Mouse (Mus musculus): Measurements from ENCODE around the gene Map6.

Gene Map6

DNA sequence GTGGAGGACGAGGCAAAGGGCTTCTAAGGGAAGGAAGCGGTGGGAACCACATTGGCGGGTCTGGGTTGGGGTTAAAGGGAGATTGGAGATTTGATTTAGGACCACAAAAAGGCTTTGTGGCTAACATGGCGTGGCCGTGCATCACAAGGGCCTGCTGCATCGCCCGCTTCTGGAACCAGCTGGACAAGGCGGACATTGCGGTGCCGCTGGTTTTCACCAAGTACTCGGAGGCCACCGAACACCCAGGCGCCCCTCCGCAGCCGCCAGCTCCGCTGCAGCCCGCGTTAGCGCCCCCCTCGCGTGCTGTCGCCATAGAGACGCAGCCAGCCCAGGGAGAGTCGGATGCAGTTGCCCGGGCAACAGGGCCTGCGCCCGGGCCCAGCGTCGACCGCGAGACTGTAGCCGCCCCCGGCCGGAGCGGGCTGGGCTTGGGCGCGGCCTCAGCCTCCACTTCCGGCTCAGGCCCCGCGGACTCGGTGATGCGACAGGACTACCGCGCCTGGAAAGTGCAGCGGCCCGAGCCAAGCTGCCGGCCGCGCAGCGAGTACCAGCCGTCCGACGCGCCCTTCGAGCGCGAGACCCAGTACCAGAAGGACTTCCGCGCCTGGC is 754 bp downstream of the Map6 start:
- peak; percentile 64 for DNase-seq

DNA sequence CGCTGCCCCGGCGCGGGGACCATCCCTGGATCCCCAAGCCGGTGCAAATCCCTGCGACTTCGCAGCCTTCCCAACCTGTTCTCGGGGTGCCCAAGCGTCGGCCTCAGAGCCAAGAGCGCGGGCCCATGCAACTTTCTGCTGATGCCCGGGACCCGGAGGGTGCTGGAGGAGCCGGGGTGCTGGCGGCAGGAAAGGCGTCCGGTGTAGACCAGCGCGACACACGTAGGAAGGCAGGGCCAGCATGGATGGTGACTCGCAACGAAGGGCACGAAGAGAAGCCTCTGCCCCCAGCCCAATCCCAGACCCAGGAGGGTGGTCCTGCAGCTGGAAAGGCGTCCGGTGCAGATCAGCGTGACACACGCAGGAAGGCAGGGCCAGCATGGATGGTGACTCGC is 1.3 kb downstream of the Map6 start:
- peak; percentile 22 for DNase-seq

DNA sequence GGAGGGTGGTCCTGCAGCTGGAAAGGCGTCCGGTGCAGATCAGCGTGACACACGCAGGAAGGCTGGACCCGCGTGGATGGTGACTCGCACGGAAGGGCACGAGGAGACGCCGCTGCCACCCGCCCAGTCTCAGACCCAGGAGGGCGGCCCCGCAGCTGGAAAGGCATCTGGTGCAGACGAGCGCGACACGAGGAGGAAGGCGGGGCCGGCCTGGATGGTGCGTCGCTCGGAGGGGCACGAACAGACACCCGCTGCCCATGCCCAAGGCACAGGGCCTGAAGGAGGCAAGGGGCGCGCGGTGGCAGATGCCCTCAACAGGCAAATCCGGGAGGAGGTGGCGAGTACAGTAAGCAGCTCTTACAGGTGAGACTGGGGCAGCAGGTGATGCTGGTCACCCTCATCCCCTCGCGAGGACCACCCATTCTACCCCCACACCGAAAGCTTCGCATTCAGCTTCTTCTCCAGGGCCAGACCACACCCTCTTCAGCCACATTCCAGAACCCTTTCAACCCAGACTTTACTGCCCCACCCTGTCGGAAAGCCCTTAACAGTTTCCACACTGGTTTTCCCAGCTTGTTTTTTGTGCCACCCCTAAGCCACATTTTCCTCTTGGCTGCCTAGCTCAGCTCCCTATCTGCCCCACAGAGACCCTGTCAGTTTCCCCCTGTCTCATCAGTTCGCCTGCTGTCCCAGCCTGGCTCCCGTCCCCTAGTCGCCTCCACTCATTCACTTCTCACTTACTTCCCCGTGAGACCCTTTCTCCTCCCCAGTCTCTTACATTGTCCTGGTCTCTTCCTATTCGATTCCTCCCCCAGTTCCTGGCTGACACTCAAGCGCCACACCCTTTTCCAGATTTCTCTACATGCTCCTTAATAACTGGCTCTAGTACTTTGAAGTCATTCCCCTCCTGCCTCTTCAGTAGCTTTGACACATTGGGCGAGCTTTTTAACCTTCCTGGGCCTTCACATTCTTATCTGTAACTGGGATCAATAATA is 2.0 kb downstream of the Map6 start:
- DNase-seq, result peak; percentile 35

DNA sequence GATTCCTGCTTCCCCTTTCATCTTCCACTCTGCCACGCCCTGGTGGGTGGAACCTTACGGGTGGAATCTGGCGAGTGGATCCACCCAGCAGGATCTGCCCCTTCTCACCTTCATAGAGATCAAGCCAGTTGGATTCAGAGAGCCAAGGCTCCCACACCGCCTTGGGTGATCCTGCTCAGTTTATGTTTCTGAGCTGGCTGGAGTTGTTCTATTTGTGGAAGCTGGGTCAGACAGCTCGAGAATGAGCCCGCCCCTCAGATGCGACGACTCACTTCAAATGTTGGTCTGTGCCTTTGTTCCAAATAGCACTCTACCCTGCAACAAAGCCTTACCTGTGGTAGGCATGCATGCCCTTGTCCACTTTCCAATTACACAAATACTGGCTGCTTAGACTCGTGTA is 4.4 kb downstream of the Map6 start:
- no peak for DNase-seq

DNA sequence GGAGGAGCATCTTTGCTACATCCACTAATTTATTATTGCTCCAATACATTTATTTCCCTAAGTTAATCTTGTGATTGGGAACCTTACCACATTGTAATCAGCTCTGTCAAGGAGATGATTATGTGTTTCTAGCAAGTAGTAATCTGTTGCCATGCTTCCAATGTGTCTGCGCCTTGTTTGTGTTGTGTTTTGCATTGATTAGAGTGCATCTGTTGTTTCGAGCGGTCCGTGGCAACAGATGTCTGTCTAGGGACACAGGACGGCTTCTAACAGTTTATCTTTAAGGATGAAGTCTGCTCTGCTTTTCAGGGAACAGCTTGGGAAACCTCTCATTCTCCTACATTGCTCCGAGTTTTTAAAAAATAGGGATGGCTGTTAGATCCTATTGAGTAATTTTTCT is 7.9 kb downstream of the Map6 start:
- DNase-seq, result no peak

DNA sequence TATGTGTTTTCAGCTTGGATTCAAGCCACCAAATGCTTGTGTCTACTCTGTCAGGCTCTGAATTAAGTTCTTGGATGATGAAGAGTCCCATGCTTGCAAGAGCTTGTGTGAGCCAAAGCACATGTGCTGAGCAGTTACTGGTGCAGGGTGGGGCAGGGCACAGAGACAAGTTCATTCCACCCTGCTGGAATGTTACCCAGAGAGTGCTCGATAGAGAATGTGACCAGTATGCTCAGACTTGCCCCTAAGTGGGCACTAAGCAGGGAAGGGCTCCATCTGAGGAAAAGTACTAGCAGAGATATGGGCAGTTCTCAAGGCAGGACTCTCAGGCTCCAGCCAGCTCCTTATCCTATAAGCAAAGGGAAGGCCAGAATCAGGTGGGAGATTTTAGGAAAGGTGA is 9.4 kb downstream of the Map6 start:
- DNase-seq, result no peak

DNA sequence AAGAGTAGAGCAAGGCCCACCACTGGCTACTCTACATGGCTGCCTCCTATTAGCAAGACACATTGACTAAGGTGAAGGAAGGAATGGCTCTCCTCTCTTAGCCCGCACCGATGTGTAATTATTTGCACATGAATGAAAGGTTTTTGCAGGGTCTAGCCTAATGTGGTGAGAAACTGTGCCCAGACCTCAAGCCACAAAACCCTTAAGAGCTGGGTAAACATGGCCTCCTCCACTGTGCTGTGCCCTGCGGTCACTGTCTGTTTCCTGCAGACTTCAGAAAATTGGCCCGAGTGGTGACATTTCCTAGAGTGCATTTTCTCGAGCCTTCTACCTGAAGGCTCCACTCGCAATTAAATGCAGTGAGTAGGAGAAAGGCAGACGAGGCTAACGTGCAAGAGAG is 11.1 kb downstream of the Map6 start:
- DNase-seq, result no peak

DNA sequence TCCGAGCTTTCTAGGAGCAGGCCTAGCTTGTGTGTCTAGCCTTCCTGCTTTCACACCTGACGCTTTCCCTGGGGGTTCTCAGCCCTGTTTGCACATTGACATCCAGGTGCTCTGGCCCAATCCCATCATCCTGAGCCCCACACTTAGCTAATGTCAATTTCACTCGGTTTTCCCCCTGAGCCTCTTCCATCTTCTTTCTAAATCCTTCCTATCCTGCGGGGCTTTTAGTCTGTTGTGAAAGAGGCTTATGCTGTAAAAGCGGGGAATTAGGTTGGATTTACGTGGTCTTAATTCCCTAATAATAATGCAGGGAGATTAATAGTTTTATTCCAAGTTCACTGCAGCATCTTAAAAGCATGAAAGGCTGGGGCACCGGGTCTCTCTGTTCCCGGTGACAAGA is 12.3 kb downstream of the Map6 start:
- no peak for DNase-seq

DNA sequence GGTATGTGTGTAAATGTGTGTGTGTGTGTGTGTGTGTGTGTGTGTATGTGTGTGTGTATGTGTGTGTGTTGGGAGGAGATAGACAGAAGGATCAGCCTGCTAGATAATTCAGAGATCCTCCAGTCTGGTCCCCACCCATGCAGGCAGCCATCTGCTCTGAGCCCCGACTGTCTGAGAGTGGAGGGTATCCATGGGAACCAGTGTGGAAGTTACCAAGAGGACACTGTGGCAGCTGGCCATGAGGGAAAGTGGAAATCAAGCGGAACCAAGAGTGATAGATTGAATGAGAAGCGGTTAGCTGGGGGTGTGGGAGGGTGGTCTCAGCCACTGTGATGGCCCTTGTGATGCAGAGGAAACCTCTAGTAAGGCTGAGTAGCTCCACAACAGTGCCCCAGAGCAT is 20.0 kb downstream of the Map6 start:
- DNase-seq, result no peak

DNA sequence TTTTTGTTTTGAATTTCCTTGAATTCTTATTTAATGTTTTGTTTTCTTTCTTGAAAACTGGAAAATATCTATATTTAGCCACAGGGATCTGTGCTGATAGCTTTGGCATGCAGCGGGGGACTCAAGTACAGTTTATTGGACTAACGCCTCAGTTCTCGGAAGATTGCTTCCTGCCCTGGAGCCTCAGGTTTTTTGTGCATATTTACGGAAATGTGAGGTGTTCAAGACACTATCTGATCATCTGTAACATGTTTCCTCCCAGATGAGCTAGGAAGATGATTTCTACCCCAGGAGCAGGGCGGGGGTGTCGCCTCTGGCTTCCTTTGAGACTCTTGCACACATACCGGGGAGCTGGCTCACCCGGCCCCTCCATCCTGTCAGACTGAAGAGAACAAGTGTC is 22.8 kb downstream of the Map6 start:
- no peak for DNase-seq

DNA sequence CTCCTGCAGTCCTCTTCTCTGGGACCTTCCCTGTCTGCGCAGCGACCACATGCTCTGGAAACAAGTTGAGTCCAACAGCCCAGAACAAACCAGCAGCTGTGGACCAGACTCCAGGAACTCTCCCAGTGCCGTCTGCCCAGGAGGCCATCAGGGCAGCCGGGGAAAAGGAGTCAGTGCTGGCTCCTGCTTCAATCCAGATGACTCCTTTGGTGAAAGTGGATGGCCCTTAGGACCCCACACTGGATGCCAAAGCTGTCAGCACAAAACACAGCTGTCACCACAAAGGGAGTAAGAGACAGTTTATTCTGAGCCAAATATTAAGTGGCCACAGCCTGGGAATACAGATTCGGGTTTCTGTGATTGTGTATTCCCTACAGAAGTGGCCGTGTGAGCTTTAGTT is 23.7 kb downstream of the Map6 start:
- no peak for DNase-seq

DNA sequence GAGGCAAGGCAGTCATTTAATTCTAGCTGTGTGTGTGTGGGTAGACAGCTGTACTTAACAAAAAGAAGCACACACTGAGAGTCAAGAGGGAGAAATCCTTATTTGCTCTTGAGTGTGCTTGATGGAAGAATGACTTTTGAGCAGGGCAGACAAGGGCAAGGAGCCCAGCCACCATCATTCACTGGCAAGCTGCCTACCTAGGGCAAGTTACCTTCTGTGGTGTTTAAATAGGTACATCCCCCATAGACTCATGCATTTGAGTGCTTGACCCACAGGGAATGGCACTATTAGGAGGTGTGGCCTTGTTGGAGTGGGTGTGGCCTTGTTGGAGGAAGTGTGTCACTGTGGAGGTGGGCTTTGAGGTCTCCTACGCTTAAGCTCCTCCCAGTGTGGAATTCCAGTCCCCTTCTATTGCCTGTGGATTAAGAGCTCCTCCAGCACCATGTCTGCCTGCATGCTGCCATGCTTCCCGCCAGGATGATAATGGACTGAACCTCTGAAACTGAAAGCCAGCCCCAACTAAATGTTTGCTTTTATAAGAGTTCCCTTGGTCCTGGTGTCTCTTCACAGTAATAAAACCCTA is 27.0 kb downstream of the Map6 start:
- DNase-seq, result no peak

DNA sequence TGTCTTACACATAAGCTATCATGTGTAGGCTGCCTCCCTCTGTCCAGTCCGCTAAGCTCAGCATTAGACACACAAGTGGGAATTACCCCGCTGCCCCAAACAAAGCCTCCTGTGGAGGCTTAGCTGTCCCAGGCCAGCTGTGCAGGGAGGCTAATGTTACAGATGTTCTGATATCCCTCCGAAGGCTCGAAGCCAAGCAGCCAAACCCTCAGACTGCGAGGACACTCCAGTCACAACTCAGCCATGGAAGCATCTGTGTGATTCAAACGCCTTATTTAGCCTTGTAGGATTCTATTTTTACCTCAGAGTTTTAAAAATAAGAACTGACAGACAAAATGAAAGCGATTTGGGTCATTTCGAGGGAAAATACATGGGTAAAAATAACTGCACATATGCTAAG is 27.9 kb downstream of the Map6 start:
- no peak for DNase-seq

DNA sequence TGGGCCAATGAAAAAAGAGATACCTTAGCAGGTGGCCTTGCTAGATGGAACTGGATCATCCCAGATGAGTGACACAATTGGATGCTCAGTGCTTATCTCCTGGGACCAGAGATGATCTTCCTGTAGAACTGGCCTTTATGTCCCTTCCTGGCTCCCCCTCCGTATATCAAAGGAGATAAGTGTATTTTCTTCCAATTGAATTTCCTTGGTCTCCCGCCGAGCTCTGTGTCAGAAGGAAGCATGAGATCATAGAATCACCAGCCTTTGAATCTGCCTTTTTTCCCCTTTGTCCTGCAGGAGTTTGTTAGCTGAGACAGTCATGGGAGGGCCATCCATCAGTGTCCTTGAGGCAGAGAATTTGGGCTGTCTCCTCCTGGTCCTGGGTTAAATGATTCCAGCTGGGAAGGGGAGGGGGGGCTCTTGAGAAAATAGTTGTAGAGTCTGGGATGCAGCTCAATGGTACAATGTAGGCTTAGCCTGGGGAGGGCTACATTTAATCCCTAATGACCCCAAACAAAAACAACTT is 33.5 kb downstream of the Map6 start:
- no peak for DNase-seq

DNA sequence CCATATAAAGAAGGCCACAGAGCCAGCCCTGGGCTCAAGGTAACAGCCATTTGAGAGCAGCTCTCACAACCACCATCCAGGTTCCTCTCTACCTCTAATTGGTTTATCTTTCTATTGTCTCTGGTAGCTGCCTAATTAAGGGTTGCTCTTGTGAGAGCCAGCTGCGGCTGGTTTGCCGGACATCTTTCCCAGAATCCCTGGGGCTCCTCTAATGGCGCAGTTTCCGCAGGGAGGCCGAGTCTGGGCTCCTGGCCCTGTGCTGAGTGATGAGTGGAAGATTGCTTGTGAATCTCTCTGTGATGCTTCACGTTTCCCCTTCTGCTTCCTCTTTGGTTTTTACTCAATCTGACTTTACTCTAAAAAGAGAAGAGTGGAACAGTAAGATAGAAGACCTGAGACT is 36.8 kb downstream of the Map6 start:
- no peak for DNase-seq

DNA sequence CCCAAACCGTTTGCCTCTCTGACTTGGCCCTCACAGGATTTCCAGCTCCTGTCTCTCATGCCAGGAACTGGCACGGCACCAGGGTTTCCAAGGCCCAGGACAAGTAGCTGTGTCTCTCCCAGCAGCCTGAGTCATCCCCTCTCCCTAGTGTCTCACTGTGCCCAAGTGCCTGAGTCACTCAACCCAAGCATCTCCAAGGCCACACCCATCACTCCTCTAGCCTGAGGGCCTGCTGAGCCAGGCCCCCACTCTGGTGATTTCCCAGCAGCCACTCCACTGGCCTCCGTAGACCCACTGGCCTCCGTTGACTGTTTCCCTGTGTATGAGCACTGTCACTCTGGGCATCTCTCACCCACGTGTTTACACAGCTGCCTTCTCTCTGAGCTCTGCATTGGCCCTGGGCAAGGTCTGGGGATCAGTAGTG is 37.7 kb downstream of the Map6 start:
- DNase-seq, result peak; percentile 84

DNA sequence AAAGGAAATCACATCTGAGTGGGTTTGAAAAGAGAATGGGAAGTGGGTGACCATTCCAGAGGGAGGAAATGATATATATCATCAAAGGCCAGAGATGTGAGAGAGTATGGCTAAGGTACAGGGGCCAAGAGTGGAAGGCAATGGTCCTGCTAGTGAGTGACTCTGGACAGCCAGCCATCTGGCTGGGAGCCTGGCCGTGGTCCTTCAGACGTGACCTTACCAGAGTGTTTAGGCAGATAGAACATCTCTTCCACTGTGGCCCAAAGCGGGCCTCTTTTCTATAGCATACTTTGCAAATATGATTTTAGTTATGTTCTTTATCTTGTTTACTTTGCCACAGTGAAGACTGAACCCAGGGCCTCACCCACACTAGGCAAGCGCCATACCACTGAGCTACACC is 38.4 kb downstream of the Map6 start:
- DNase-seq, result no peak

DNA sequence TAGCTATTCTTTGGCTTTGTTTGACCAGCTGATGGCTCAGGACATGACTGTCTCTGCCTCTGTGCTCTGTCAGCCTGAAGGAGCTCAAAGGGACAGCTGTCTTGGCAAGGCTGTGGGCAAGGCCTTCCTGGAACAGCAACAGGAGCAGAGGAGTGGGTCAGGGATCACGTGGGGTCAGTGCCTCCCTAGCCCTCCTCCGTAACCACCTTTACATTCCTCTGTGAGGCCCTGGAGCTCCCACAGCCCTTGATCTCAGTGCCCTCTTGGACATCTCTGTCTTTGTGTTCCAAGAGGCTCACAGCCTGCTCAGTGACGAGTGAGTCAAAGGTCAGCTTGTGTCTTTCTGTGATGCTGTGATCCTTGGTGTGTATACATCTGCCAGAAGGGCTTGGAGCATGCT is 39.4 kb downstream of the Map6 start:
- no peak for DNase-seq

DNA sequence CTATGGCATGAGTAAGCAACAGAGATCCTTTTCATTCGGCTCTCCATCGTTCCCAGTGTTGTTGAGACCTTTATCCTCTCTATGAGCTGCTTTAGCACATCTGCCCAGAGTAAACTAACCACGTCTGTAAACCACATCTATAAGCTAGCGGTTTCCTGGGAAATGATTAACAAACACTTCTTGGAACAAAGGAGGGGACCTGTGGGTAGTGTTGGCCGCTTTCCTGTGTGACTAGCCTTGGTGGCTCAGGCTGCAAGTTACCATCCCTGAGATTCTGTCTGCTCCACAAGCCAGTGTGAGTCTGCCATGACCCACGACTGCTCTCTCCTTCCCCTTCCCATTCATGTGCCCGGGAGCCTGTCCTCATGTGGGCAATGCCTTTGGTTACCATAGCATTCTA is 44.2 kb downstream of the Map6 start:
- no peak for DNase-seq

DNA sequence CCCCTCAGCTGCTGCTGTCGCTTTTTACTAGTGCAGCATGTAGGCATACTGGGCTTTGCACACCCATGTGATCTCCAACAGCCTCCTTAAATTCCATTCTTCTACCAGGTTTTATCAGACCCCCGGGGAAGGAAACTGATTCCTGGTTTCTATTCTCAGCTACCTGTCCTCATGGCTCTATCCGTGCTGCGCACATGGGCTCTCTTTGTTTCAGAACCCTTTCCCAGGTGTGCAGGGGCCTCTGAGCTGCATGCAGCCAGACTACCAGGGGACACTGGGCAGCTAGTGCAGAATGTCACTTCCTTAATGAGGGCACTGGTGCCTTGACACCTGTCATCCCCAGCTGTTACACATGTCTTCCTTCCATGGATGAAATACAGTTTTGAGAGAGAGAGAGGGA is 44.8 kb downstream of the Map6 start:
- DNase-seq, result no peak

DNA sequence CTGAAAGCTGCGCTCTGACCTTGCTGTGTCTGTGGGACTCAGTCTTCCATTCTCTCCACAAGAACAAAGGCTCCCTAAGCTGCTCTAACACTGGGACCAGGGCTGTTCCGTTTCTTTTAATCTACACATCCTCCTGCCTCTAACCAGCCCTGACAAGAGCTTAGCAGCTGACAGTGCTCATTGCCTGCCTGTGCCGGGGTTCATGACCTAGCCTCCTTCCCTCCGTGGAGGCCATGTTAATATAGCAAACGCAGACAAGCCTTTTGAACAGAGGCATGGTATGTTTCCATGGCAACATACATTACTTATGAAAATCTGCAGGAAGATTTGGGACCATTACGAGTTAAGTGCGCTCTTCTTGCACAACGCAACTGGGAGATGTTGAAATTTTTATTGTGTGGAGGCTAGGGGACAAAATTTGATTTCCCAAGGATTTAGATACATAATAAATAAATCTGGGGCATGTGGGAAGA is 45.5 kb downstream of the Map6 start:
- DNase-seq, result no peak

DNA sequence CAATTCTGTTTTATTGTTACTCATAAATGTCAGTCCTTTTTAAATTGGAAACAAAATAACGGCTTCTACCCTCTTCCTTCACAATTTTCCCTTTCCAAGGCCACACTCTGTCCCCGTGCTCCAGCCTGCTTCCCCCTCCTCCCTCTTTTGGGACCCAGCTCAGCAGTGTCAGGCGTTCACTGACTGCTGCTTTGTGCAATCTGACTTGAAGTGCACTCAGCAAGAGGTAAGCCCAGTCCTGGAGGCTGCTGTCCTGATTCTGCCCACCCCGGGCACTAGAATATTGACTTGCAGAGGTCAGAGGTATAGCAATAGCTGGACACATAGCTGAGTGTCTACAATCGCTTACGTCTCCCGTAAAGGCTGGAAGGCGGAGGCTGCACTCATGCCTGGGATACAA is 46.0 kb downstream of the Map6 start:
- DNase-seq, result no peak

DNA sequence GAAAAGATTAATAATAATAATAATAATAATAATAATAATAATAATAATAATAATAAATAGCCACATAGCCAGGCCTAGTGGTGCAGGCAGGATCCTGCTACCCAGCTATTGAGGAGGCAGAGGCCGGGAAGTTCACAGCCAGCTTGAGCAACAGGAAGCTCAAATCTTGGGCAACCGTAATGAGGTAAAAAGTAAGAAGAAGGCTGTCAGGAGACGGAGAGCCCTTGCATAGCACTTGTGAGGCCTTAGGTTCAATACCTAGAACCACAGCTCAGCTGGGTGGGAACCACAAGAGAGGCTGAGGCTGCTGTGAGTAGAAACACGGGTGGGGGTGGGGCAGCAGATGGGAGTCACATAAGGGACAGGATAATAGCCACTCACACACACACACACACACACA is 47.3 kb downstream of the Map6 start:
- DNase-seq, result no peak

DNA sequence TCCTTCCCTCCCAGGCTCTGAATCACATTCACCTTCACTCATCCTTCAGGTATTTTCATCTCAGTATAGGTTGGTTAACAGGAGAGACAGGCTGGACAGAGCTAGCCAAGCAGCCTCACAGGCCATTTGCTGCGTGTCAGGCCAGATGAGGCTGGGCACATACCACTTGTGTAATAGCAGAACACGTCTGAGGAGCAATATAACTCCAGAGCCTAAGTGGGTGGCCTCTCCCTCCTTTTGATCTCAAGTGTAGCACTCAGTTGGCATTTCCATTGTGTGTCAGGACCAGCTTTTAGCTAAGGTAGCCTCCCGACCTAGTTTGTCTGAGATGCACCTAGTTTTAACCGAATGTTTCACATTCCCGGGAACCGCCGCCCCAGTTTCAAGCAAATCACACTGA is 49.0 kb downstream of the Map6 start:
- no peak for DNase-seq

Data from lung, postnatal 14 days (tissue).